Mouse (Mus musculus): ENCODE data around the gene Fbxo21. TPM values are rescaled to one million over a fixed set of nuclear protein-coding genes. Genes with fewer than 3 reads are reported as not detected.

Gene Fbxo21
- 28.5 TPM for polyA plus RNA-seq (2017; shearing (Covaris generic))

DNA sequence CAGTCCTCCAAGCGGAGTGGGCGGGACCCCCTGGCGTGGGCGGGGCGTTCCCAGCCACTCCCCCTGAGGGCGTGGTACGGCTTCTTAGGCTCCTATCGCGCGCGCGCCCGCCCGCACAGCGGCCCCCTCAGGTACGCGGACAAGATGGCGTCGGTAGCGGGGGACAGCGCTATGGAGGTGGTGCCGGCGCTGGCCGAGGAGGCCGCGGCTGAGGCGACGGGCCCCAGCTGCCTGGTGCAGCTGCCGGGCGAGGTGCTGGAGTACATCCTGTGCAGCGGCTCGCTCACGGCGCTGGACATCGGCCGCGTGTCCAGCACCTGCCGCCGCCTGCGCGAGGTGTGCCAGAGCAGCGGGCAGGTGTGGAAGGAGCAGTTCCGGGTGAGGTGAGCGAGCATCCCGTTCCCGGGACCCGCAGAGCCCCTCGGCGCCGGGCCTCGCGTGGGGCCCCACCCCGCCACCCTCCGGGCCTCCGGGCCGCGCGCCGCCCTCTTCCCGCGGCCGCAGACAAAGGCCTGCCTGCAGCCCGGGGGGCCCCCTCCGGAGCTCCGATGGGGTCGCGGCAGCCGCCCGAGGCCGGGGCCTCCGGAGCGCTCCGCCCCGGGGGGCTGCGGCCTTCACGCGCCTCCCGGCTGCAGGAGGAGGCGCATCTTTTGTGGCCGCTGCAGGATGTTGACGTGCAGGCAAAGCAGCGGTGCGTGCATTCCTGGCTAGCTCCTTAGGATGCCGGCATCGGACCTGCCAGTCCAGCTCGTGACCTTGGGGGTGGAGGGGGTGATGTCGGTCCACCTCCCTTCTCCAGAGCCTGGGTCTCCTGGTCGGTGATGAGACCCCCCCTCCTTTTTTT, at the start of gene Fbxo21:
TSS of gene Fbxo21 (plus strand) at position 74 of the 844 bp plus-strand sequence.

DNA sequence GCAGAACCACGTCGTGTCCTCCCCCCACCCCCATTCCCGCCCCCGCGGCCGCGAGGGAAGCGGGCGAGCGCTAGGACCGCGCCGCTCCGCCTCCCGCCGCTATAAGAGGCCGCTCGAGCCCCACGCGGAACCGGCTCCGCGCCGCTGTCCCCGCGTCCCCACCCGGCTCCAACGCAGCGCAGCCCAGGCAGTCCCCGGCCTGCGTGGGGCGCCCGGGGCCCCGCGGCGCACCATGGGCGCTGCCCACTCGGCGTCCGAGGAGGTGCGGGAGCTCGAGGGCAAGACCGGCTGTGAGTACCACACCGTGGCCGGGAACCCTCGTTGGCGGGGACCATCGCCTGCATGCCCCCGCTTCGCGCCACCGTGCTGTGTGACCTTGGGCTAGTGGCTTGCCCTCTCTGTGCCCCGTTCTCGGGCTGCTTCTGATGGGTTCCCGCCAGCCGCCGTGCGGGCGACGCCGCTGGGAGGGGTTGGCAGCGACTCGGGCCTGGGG, 51.2 kb downstream of the Fbxo21 start, which contains the start of gene Tesc:
TSS of gene Tesc (plus strand) at position 46 of the 493 bp plus-strand sequence.

Other genes with a start within 250 kb of the Fbxo21 start
- gene Nos1, start 195.7 kb upstream of the Fbxo21 start, polyA plus RNA-seq (2017; shearing (Covaris generic)), result not detected
- gene Tesc, start 51.0 kb downstream of the Fbxo21 start, polyA plus RNA-seq (2017; shearing (Covaris generic)), result 76.2 TPM
- 20.5 TPM for gene Fbxw8, start 178.7 kb downstream of the Fbxo21 start, polyA plus RNA-seq (2017; shearing (Covaris generic))
- not detected for gene Hrk, start 187.9 kb downstream of the Fbxo21 start, polyA plus RNA-seq (2017; shearing (Covaris generic))

All from effector memory CD4-positive, alpha-beta T cell, adult 5 months (primary cell).